Mouse (Mus musculus) erythroblast, adult 5-6 weeks (primary cell): ENCODE results near the gene Ifnar2. TPM values are rescaled to one million over a fixed set of nuclear protein-coding genes. Genes with fewer than 3 reads are reported as not detected.

ENCODE experiments used
- ATAC-seq: replicated peaks from 2 replicates; pipeline ENCODE4 v1.8.0; 2016; ENCODE audit warnings: moderate number of reproducible peaks, mild to moderate bottlenecking, moderate TSS enrichment, inconsistent platforms; ENCODE audit not compliant: poor library complexity, low FRiP score, severe bottlenecking
- total RNA-seq, 2 experiments: library from RNA; stranded (forward) in 1 of 2; stranded (reverse) in 1 of 2; fragments of 150-400 nt in 1 of 2; fragments of 200-764, 138-1000 nt in 1 of 2; gene quantifications; 2 replicates each; pipeline versions ENCODE4 v1.2.3 to v1.2.4; 2015 to 2017; ENCODE audit warnings: low replicate concordance in 2 of 2

Gene Ifnar2
- total RNA-seq (2015; ENCODE audit: low replicate concordance) (126 and 156 TPM in 2 replicates), total RNA-seq (2017; ENCODE audit: low replicate concordance) (132 and 164 TPM in 2 replicates)

- ATAC-seq = peak; percentile 93
Observed at GRCm38 (mm10) chr16:91372577-91373472, at the start of gene Ifnar2. Gene Ifnar2, plus strand, starts transcription at chr16:91372783.

DNA sequence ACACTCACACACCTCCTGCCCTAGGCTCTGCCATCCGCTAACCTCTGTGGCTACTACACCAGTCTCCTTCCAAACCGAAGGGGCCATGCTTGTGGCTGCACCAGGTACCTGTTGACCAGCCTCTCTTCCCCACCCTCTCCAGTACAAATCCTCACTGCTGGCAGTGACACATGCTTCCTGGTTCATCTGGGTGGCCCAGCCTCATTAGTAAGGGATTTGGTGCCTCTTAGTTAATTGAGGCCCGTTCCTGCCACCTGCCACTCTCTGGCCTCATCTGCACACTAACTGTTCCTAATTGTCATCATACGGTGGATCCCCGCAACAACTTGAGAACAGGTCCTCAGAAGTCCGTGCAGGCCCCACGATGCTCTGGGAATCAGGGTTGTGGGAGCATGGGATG is 45.0 kb upstream of the Ifnar2 start:
- ATAC-seq = no peak

- no peak for ATAC-seq
Observed at GRCm38 (mm10) chr16:91328922-91329321, 43.7 kb upstream of the Ifnar2 start.

DNA sequence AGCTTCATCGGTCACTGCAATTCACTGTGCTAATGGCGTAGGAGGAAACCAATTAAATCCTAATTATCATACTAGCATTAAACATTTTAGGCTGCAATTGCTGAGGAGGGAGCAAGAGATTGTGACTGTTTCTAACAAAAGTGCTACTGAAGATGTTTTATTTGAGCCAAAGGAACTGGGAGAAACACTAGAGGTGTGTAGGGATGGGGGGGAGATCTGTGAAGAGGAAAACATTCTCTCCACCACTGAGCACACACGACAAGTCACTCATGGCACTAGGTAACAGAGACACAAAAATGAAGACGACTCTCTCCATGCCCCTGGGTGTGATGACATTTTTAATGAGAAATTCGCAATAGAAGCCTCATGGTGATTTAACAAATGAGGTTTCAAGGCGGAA is 42.1 kb upstream of the Ifnar2 start:
- no peak for ATAC-seq

- ATAC-seq = no peak
Observed at GRCm38 (mm10) chr16:91331153-91331552, 41.4 kb upstream of the Ifnar2 start.

GRCm38 (mm10) chr16:91332880-91333279 is 39.7 kb upstream of the Ifnar2 start:
- ATAC-seq = no peak

- ATAC-seq = no peak
Observed at GRCm38 (mm10) chr16:91334190-91334893, 38.2 kb upstream of the Ifnar2 start.

DNA sequence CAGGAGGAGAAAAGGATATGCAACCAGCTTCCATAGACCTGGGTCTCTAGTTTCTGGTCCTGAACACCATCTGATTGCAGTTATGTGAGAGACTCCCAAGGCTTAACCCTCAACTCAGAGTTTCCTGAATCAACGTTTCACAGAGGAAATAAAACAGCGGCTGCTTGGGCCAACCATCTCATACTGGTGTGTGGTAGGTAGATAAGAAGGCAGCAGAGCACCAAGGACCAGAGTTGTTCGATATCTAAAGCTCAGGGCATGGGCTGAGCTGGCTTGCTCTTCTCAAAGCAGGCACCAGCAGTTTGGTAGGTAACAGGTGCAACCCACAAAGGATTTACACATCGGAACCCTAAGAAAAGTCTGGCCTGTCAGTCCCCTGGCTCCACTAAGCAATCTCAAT is 35.8 kb upstream of the Ifnar2 start:
- ATAC-seq = peak; percentile 89

DNA sequence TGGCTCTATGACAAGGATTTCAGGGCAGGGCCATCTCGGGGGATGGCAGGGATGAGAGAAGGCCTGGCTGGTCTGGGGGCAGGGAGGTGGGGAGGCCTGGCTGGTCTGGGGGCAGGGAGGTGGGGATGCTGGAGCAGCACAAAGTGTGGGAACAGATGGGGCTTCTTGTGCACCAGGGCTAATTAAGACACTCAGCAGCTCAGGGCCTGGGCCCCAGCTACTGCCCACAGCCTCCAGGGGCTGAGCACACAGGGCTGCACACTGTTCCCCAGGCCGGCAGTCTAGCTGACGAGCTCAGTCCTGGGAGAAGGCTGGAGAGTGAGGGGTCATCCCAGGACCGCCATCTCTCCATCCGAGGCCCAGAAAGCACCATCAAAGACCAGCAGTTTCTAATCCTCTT is 35.1 kb upstream of the Ifnar2 start:
- no peak for ATAC-seq

- ATAC-seq = 0 out of 2 replicates have a peak, but pooled peaks have one; percentile 24
Observed at GRCm38 (mm10) chr16:91346491-91346890, 26.1 kb upstream of the Ifnar2 start.

GRCm38 (mm10) chr16:91347491-91348263 is 24.9 kb upstream of the Ifnar2 start:
- no peak for ATAC-seq

DNA sequence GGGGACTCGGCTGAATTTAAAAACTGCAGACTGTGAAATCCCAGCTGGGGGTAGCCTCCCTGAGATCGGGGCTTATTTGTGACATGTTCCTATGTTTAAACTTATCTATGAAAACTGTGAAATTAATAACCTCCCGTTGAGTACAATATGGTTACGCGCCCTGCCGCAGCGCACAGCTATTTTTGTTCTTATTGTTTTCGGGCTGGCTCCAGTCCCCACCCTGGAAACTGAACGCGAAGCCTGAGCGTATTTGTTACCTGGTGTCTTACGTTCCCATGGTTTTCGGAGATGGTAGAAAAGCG is 24.4 kb upstream of the Ifnar2 start:
- ATAC-seq = no peak

DNA sequence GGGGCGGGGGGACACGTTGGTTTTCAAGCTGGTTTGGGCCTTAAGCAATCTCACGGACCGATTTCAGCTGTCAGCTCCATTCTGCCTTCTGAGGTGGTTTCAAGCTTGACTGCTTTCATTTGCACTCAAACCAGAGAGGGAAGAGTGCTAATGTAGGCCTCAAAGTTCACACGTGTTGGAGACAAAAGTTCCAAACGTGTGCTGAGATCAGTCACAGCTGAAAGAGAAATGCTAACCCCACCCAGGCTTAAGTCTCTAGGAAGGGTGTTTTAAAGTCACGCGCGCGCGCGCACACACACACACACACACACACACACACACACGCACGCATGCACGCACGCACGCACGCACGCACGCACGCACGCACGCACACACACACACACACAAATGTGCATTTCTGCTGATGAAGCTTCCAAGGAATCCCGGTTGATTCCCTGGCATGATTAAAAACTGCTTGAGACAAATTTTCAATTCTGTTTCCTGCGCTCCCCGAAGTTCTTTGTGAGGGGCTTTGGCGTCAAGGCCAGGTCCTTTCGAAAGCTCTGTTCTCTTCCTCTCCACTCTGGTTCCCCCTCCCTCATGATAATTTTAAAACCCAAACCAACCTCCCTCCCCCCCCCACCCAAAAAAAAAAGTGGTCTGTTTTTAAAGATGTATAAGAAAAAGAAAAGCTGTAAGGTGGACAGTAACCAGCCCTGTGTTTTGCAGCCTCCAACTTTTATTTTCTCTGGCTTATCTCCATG is 23.8 kb upstream of the Ifnar2 start:
- no peak for ATAC-seq

DNA sequence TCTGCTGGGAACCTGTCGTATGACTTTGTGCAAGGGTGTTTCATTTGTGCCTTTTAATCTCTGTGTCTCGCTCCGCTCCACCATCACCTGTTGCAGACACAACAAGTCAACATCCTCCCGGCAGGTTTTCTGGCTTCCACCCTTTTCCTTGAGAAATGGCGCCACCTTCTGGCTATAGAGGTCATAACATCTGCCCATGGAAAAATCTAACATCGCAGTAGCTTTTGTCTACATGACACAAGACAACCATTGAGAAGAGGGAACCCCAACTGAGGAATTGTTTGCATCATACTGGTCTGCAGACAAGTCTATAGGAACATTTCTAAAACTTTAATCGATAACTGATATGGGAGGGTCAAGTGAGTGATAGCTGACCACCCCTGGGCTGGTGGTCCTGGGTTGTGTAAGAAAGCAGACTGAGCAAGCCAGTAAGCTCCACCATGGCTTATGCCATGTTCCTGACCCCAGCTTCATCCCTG is 20.5 kb upstream of the Ifnar2 start:
- ATAC-seq = peak; percentile 68

- peak; percentile 85 for ATAC-seq
Observed at GRCm38 (mm10) chr16:91352749-91353148, 19.8 kb upstream of the Ifnar2 start.

GRCm38 (mm10) chr16:91353177-91353576 is 19.4 kb upstream of the Ifnar2 start:
- peak; percentile 71 for ATAC-seq

DNA sequence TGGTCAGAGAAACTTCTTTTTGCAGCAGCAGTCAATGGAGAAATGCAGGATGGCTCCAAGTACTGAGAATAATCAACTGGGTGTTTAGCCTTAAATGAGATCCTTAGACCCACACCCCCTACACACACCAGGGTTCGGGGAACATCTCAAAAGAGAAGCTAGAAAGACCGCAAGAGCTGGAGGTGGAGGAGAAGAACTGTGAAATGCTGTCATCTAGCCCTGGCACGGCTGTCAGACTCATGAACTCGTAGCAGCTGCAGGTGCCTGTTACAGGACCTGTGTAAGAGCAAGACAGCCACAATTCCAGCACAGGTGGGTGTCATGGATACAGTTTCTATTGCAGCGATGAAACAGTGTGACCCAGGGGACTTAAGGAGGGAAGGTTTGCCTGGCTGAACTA is 18.9 kb upstream of the Ifnar2 start:
- ATAC-seq = no peak

DNA sequence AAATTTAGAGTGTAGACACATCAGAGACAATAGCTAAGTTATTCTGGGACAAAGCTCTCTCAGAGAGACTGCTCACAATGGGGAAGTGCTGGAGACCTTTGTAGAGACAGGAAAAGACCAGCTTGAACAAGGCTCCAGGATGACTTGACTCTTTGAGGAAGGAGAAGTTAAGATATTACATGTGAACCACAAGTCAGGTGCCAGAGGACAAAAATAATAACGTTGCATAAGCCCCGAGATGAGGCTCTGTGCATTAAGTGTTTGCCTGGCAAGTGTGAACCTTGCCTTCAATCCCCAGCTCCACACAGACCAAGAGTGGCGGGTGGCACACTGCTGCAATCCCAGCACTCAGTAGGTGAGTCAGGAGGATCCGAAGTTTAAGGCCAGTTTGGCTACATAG is 18.0 kb upstream of the Ifnar2 start:
- ATAC-seq = no peak

DNA sequence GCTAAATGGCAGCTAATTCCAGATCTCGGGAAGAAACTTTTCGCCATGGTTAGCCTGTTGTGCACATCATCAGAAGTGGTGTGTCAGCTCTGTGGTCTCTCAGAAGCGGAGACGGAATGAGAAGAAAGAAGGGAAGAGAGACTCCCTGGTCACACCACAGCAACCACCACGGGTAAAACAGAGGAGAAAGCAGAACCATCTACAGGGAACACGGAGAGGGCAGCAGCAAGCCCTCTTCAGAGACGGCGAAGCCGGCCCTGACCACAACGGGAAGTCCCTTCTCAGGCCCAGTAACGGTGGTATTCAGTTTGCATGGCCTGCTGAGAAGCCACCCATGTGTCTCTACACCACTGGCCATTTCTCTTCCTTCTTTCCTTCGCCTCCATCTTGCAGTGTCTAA is 17.4 kb upstream of the Ifnar2 start:
- ATAC-seq = no peak
